Mouse (Mus musculus): Measurements from ENCODE around the gene Cmya5.
A peak's percentile ranks its signal among the peaks of the same experiment; 100 is the strongest.
"Not testable (repeated sequence)": the region's sequence is repeated elsewhere in the genome, so short reads cannot be mapped to it uniquely, and the experiment has no call there.

Cmya5 gene

GRCm38 (mm10) chr13:93144336-93145167 lies at the start of gene Cmya5:
TSS of gene Cmya5 (minus strand) at chr13:93144724.
- peaks cover 12% of the 10 kb centered on the region for H3K4me1 ChIP-seq (replicated peaks; ENCODE audit: low read depth, low read length)
- peaks cover 12% of the 10 kb centered on the region for H3K27me3 ChIP-seq (ENCODE audit: insufficient read depth, low read length)
- peak within 1 kb of the TSS; percentile 79 for H3K4me3 ChIP-seq (replicated peaks; ENCODE audit: low read length)
- TF ChIP-seq POU5F1 (IDR thresholded peaks at IDR 0.05; ENCODE audit: borderline replicate concordance, low read length): no peak
- no peak for TF ChIP-seq NANOG (IDR thresholded peaks at IDR 0.05; ENCODE audit: borderline replicate concordance, low read length)
- TF ChIP-seq CTCF (conservative IDR thresholded peaks at IDR 0.05; ENCODE audit: low read length): no peak
- H3K9me3 ChIP-seq (ENCODE audit: low read length): no peaks in the 10 kb centered on the region; the same call in 1 of the 2 replicates
- H3K36me3 ChIP-seq (ENCODE audit: insufficient read depth, low read length): peaks cover 17% of the 10 kb centered on the region

GRCm38 (mm10) chr13:93192646-93193026 lies 48.1 kb upstream of the Cmya5 start:
- Histone ChIP-seq H3K27me3 (ENCODE audit: insufficient read depth, low read length) (no peaks in the 10 kb centered on the region), H3K4me3 (replicated peaks; ENCODE audit: low read length) (peak overlapping the region; percentile 93), H3K9me3 (ENCODE audit: low read length) (no peaks in the 10 kb centered on the region), H3K4me1 (replicated peaks; ENCODE audit: low read depth, low read length) (peaks cover 32% of the 10 kb centered on the region), H3K36me3 (ENCODE audit: insufficient read depth, low read length) (no peaks in the 10 kb centered on the region)
- TF ChIP-seq CTCF (conservative IDR thresholded peaks at IDR 0.05; ENCODE audit: low read length) (no peak), POU5F1 (IDR thresholded peaks at IDR 0.05; ENCODE audit: borderline replicate concordance, low read length) (no peak), NANOG (IDR thresholded peaks at IDR 0.05; ENCODE audit: borderline replicate concordance, low read length) (no peak)

DNA sequence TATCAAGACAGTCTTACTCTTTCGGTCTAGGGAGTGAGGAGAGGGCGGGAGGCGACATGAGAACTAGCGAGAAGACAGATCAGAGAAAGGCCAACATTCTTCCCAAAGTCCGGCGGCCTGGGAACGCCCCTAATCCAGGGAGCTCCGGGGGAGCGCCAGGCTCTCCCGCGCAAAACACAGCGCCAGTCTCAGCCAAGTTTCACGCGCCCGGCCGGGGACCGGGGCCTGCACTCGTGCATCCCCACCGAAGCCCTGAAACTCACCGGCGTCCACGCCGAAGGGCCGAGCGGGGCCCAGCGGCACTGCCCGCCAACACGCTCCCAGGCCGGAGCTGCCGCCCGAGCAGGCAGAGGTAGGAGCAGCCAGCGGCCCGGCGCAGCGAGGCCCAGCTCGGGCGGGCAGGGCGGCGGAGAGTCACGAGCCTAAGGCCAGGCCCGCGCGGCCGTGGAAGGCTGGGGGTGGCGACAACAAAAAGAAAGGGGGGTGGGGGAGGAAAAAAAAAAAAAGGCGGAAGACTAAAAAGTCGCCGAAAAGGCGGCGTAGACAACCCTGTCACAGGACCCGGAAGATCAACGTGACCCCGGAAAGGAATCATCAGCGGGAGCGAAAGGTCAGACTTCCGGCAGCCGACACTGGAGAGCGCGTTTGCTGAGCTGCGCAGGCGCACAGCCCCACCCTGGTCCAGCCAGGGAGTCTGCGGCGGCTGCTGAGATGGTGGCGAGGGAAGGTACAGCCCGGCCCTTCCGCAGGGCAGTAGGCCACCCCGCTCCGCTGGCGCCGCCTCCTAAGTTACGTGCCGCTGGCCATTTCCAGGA lies 47.5 kb upstream of the Cmya5 start, which contains the start of gene Tent2:
Tent2 (minus strand) TSS at position 555 of the 815 bp plus-strand sequence.
- Histone ChIP-seq H3K36me3 (ENCODE audit: insufficient read depth, low read length) (no peaks in the 10 kb centered on the region), H3K4me3 (replicated peaks; ENCODE audit: low read length) (peak within 1 kb of the TSS; percentile 93), H3K4me1 (replicated peaks; ENCODE audit: low read depth, low read length) (peaks cover 34% of the 10 kb centered on the region), H3K9me3 (ENCODE audit: low read length) (no peaks in the 10 kb centered on the region), H3K27me3 (ENCODE audit: insufficient read depth, low read length) (no peaks in the 10 kb centered on the region)
- peak; percentile 73; the same call in 1 of the 2 replicates for TF ChIP-seq NANOG (IDR thresholded peaks at IDR 0.05; ENCODE audit: borderline replicate concordance, low read length)
- no peak for TF ChIP-seq CTCF (conservative IDR thresholded peaks at IDR 0.05; ENCODE audit: low read length)

GRCm38 (mm10) chr13:93189416-93189815 lies 44.9 kb upstream of the Cmya5 start:
- no peaks in the 10 kb centered on the region for H3K9me3 ChIP-seq (ENCODE audit: low read length)
- peaks cover 11% of the 10 kb centered on the region for H3K36me3 ChIP-seq (ENCODE audit: insufficient read depth, low read length)
- H3K27me3 ChIP-seq (ENCODE audit: insufficient read depth, low read length): no peaks in the 10 kb centered on the region
- H3K4me1 ChIP-seq (replicated peaks; ENCODE audit: low read depth, low read length): peaks cover 34% of the 10 kb centered on the region
- no peak for TF ChIP-seq POU5F1 (IDR thresholded peaks at IDR 0.05; ENCODE audit: borderline replicate concordance, low read length)
- TF ChIP-seq NANOG (IDR thresholded peaks at IDR 0.05; ENCODE audit: borderline replicate concordance, low read length): no peak
- no peak for TF ChIP-seq CTCF (conservative IDR thresholded peaks at IDR 0.05; ENCODE audit: low read length)
- no peak overlapping the region for H3K4me3 ChIP-seq (replicated peaks; ENCODE audit: low read length)

- Histone ChIP-seq H3K27me3 (ENCODE audit: insufficient read depth, low read length) (no peaks in the 10 kb centered on the region), H3K4me1 (replicated peaks; ENCODE audit: low read depth, low read length) (peaks cover 34% of the 10 kb centered on the region), H3K36me3 (ENCODE audit: insufficient read depth, low read length) (peaks cover 18% of the 10 kb centered on the region), H3K9me3 (ENCODE audit: low read length) (no peaks in the 10 kb centered on the region), H3K4me3 (replicated peaks; ENCODE audit: low read length) (no peak overlapping the region)
- TF ChIP-seq NANOG (IDR thresholded peaks at IDR 0.05; ENCODE audit: borderline replicate concordance, low read length) (no peak), POU5F1 (IDR thresholded peaks at IDR 0.05; ENCODE audit: borderline replicate concordance, low read length) (no peak), CTCF (conservative IDR thresholded peaks at IDR 0.05; ENCODE audit: low read length) (no peak)
Observed at GRCm38 (mm10) chr13:93188738-93189137, 44.2 kb upstream of the Cmya5 start.

- not testable (repeated sequence) for H3K4me3 ChIP-seq (replicated peaks; ENCODE audit: low read length); H3K27me3 ChIP-seq (ENCODE audit: insufficient read depth, low read length); H3K9me3 ChIP-seq (ENCODE audit: low read length)
- Histone ChIP-seq H3K36me3 (ENCODE audit: insufficient read depth, low read length) (peaks cover 28% of the 10 kb centered on the region), H3K4me1 (replicated peaks; ENCODE audit: low read depth, low read length) (peaks cover 34% of the 10 kb centered on the region)
Observed at GRCm38 (mm10) chr13:93187792-93188191, 43.3 kb upstream of the Cmya5 start.

DNA sequence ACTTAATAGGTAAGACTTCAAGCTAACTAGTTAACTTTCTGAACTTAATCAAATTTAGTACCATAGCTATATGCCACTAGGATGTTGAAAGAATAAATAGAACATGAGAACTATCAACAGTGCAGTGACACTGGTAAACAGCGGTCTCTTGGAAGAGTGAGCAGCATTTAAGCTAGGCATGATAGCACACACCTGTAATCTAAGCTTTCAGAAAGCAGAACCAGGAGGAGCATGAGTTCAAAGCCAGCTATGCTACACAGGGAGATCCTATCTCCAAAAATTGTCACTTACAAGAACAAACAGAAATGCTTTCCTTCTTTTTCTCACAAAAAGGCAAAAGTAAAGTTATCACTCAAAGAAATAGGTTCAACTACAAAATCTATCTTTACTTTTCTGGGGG lies 35.8 kb upstream of the Cmya5 start:
- H3K9me3 ChIP-seq (ENCODE audit: low read length): no peaks in the 10 kb centered on the region
- no peaks in the 10 kb centered on the region for H3K27me3 ChIP-seq (ENCODE audit: insufficient read depth, low read length)
- no peaks in the 10 kb centered on the region for H3K4me1 ChIP-seq (replicated peaks; ENCODE audit: low read depth, low read length)
- TF ChIP-seq CTCF (conservative IDR thresholded peaks at IDR 0.05; ENCODE audit: low read length): no peak
- TF ChIP-seq NANOG (IDR thresholded peaks at IDR 0.05; ENCODE audit: borderline replicate concordance, low read length): no peak
- no peak for TF ChIP-seq POU5F1 (IDR thresholded peaks at IDR 0.05; ENCODE audit: borderline replicate concordance, low read length)
- no peak overlapping the region for H3K4me3 ChIP-seq (replicated peaks; ENCODE audit: low read length)
- peaks cover 55% of the 10 kb centered on the region for H3K36me3 ChIP-seq (ENCODE audit: insufficient read depth, low read length)

GRCm38 (mm10) chr13:93179522-93179921 lies 35.0 kb upstream of the Cmya5 start:
- H3K4me3 ChIP-seq (replicated peaks; ENCODE audit: low read length): no peak overlapping the region
- no peak for TF ChIP-seq NANOG (IDR thresholded peaks at IDR 0.05; ENCODE audit: borderline replicate concordance, low read length)
- H3K36me3 ChIP-seq (ENCODE audit: insufficient read depth, low read length): peaks cover 54% of the 10 kb centered on the region
- no peaks in the 10 kb centered on the region for H3K27me3 ChIP-seq (ENCODE audit: insufficient read depth, low read length)
- H3K4me1 ChIP-seq (replicated peaks; ENCODE audit: low read depth, low read length): no peaks in the 10 kb centered on the region
- no peaks in the 10 kb centered on the region for H3K9me3 ChIP-seq (ENCODE audit: low read length)
